Mouse (Mus musculus): Measurements from ENCODE around the gene H2al1c.
"Not testable (repeated sequence)": the region's sequence is repeated elsewhere in the genome, so short reads cannot be mapped to it uniquely, and the experiment has no call there.

H2al1c gene

GRCm38 (mm10) chrX:11305355-11305754 lies at the start of gene H2al1c:
H2al1c (plus strand) TSS chrX:11305655.
- not testable (repeated sequence) for DNase-seq

GRCm38 (mm10) chrX:11264918-11265317 lies 40.5 kb upstream of the H2al1c start:
- no peak for DNase-seq

- DNase-seq: no peak
These were observed 37.7 kb upstream of the H2al1c start for GRCm38 (mm10) chrX:11267791-11268190.

GRCm38 (mm10) chrX:11269074-11269473 lies 36.4 kb upstream of the H2al1c start:
- DNase-seq: no peak

GRCm38 (mm10) chrX:11273190-11273589 lies 32.3 kb upstream of the H2al1c start:
- no peak for DNase-seq

- no peak for DNase-seq
These were observed 28.4 kb upstream of the H2al1c start for GRCm38 (mm10) chrX:11277083-11277482.

- DNase-seq: no peak
These were observed 24.7 kb upstream of the H2al1c start for GRCm38 (mm10) chrX:11280741-11281140.

- DNase-seq: no peak
These were observed 17.1 kb upstream of the H2al1c start for GRCm38 (mm10) chrX:11288306-11288882.

- no peak for DNase-seq
These were observed 16.2 kb upstream of the H2al1c start for GRCm38 (mm10) chrX:11289244-11289643.

- not testable (repeated sequence) for DNase-seq
These were observed 6.5 kb upstream of the H2al1c start, which contains the start of gene H2al1a for GRCm38 (mm10) chrX:11298957-11299356. H2al1a (plus strand) TSS chrX:11299257.

GRCm38 (mm10) chrX:11302132-11302531 lies 3.3 kb upstream of the H2al1c start, which contains the start of gene H2al1b:
H2al1b (plus strand) TSS chrX:11302432.
- DNase-seq: not testable (repeated sequence)

- DNase-seq: not testable (repeated sequence)
These were observed 3.1 kb downstream of the H2al1c start, which contains the start of gene H2al1d for GRCm38 (mm10) chrX:11308524-11308923. H2al1d (plus strand) TSS chrX:11308824.

GRCm38 (mm10) chrX:11311634-11312033 lies 6.2 kb downstream of the H2al1c start, which contains the start of gene H2al1e:
H2al1e (plus strand) TSS chrX:11311934.
- not testable (repeated sequence) for DNase-seq

- not testable (repeated sequence) for DNase-seq
These were observed 9.4 kb downstream of the H2al1c start, which contains the start of gene H2al1f for GRCm38 (mm10) chrX:11314858-11315257. H2al1f (plus strand) TSS chrX:11315158.

GRCm38 (mm10) chrX:11317956-11318355 lies 12.5 kb downstream of the H2al1c start, which contains the start of gene H2al1g:
H2al1g (plus strand) TSS chrX:11318256.
- DNase-seq: not testable (repeated sequence)

GRCm38 (mm10) chrX:11321192-11321591 lies 15.7 kb downstream of the H2al1c start, which contains the start of gene H2al1h:
H2al1h (plus strand) TSS chrX:11321492.
- DNase-seq: not testable (repeated sequence)

- not testable (repeated sequence) for DNase-seq
These were observed 18.9 kb downstream of the H2al1c start, which contains the start of gene H2al1i for GRCm38 (mm10) chrX:11324359-11324758. H2al1i (plus strand) TSS chrX:11324659.

- not testable (repeated sequence) for DNase-seq
These were observed 22.1 kb downstream of the H2al1c start, which contains the start of gene H2al1j for GRCm38 (mm10) chrX:11327522-11327921. H2al1j (plus strand) TSS chrX:11327822.

- peak; percentile 14 for DNase-seq
These were observed 40.3 kb downstream of the H2al1c start for GRCm38 (mm10) chrX:11345762-11346161.

GRCm38 (mm10) chrX:11346756-11347155 lies 41.3 kb downstream of the H2al1c start:
- peak; percentile 39 for DNase-seq

Data from cerebellum, adult 8-10 months (tissue).